Mouse (Mus musculus) ES-E14 (cell line): ENCODE measurements around the gene Acox1. TPM values are rescaled to one million over a fixed set of nuclear protein-coding genes. Genes with fewer than 3 reads are reported as not detected.

Experiments used
- DNase-seq: peaks from one replicate; pipeline ENCODE4 v3.0.0-alpha.2; 2013; ENCODE audit warnings: low read depth, low spot score
- H3K27ac ChIP-seq: 2 replicates; pipeline ENCODE4 v1.5.1; 2012; ENCODE audit warnings: low read depth, mild to moderate bottlenecking, low read length, moderate library complexity, mixed read lengths; ENCODE audit not compliant: poor library complexity, insufficient read depth, severe bottlenecking
- H3K36me3 ChIP-seq: 2 replicates; pipeline ENCODE4 v1.6.1; 2012; ENCODE audit warnings: mild to moderate bottlenecking, low read length, moderate library complexity, mixed read lengths; ENCODE audit not compliant: control insufficient read depth, poor library complexity, insufficient read depth, severe bottlenecking
- H3K4me1 ChIP-seq, 2 experiments: fragments of 150-350 bp in 1 of 2; sonication (generic) in 1 of 2; 2 replicates each; pipeline ENCODE4 v1.6.1; 2012; ENCODE audit warnings: low read length in 2 of 2, mild to moderate bottlenecking in 1 of 2, mixed read lengths in 1 of 2; ENCODE audit not compliant: control insufficient read depth in 2 of 2, insufficient read depth in 2 of 2, poor library complexity in 1 of 2
- H3K4me3 ChIP-seq, 2 experiments: fragments of 150-350 bp in 1 of 2; sonication (generic) in 1 of 2; 2 replicates each; pipeline ENCODE4 v1.5.1; 2012; ENCODE audit warnings: low read length in 2 of 2, low read depth in 1 of 2, mild to moderate bottlenecking in 1 of 2, mixed read lengths in 1 of 2; ENCODE audit not compliant: insufficient read depth in 1 of 2, poor library complexity in 1 of 2, severe bottlenecking in 1 of 2
- H3K9ac ChIP-seq: 2 replicates; pipeline ENCODE4 v1.6.1; 2012; ENCODE audit warnings: low read depth, mild to moderate bottlenecking, low read length, mixed read lengths; ENCODE audit not compliant: poor library complexity, insufficient read depth, severe bottlenecking
- H3K9me3 ChIP-seq: fragments of 150-350 bp; sonication (generic); 2 replicates; pipeline ENCODE4 v1.6.1; 2012; ENCODE audit warnings: low read depth, mild to moderate bottlenecking, low read length; ENCODE audit not compliant: control insufficient read depth, insufficient read depth
- CHD2 ChIP-seq: IDR thresholded peaks from 2 replicates; pipeline ENCODE4 v1.6.1; 2014; ENCODE audit warnings: mild to moderate bottlenecking, low read depth, low read length, inconsistent platforms
- HCFC1 ChIP-seq: IDR thresholded peaks from 2 replicates; pipeline ENCODE4 v1.6.1; 2012; ENCODE audit warnings: low read length, inconsistent platforms, borderline replicate concordance; ENCODE audit not compliant: insufficient read depth
- MAFK ChIP-seq: IDR thresholded peaks from 2 replicates; pipeline ENCODE4 v1.6.1; 2014; ENCODE audit warnings: mild to moderate bottlenecking, low read depth, low read length, inconsistent platforms; ENCODE audit not compliant: insufficient read depth
- ZC3H11A ChIP-seq: IDR thresholded peaks from 2 replicates; pipeline ENCODE4 v1.6.1; 2012; ENCODE audit warnings: low read depth, mild to moderate bottlenecking, inconsistent platforms, low read length, borderline replicate concordance
- ZNF384 ChIP-seq: IDR thresholded peaks from 2 replicates; pipeline ENCODE4 v1.6.1; 2012; ENCODE audit warnings: low read depth, low read length, inconsistent platforms
- in situ Hi-C, 2 experiments: fragments of 600-800 bp; cut with MboI; formaldehyde crosslinking; loops; one replicate each; pipeline ENCODE4 v1.15.1; 2025; ENCODE audit warnings: low sequenced_read_pairs in 2 of 2, inconsistent platforms in 1 of 2; ENCODE audit not compliant: unreplicated experiment in 2 of 2
- total RNA-seq: library from RNA; depleted of rRNA; stranded (reverse); fragments of 300-350 nt; gene quantifications from 2 replicates; pipeline ENCODE4 v1.2.3, GENCODE M21; 2012

Acox1 gene
- total RNA-seq, 1 experiment = 16.5 TPM

DNA sequence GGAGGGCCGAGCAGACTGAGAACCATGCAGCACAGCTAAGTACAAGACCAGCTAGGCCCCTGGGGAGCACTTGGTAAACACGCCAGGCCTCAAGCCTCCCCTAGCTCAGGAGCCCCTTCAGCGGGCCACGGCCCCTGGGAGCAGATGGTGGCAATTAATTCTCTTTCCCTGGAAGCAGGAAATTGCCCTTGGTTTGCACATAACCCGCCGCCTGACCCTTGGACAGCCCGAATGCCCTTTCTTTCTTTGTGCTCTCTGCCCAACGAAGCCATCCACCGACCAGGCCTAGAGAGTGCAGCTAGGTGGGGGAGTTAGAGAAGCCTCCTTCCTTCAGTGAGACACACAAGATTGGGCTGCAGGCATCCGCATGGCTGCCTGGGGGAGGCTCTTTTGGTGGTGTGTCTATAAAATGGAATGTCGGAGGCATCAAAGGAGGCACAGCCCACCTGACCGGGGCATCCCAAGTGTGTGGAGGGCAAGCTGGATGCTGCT lies 42.9 kb upstream of the Acox1 start:
- DNase-seq = no peak
- peaks cover 2 to 12% of the 10 kb centered on the region in 2 experiments; a peak in 1 of 4 replicates for H3K4me1 ChIP-seq

GRCm38 (mm10) chr11:116239797-116240196 lies 41.0 kb upstream of the Acox1 start:
- H3K36me3 ChIP-seq = peaks cover 6% of the 10 kb centered on the region
- no peak overlapping the region for H3K27ac ChIP-seq
- no peak for TF ChIP-seq MAFK
- no peak for TF ChIP-seq HCFC1
- no peak for TF ChIP-seq CHD2
- TF ChIP-seq ZC3H11A = no peak
- TF ChIP-seq ZNF384 = no peak
- in situ Hi-C loops = no loop called here
- no peak for DNase-seq
- H3K4me1 ChIP-seq = peaks cover 0 to 6% of the 10 kb centered on the region in 2 experiments; a peak in 1 of 4 replicates
- no peak overlapping the region for H3K4me3 ChIP-seq
- no peaks in the 10 kb centered on the region for H3K9me3 ChIP-seq
- no peak overlapping the region for H3K9ac ChIP-seq

More for the DNA sequence above, 42.9 kb upstream of the Acox1 start:
- Histone ChIP-seq H3K4me3 (peak overlapping the region in 1 of 2 experiments; percentile 24; a peak in 1 of 4 replicates), H3K27ac (no peak overlapping the region), H3K36me3 (peaks cover 23% of the 10 kb centered on the region), H3K9me3 (no peaks in the 10 kb centered on the region), H3K9ac (peak overlapping the region; percentile 27; the same call in 1 of the 2 replicates)
- no peak for TF ChIP-seq MAFK
- no peak for TF ChIP-seq ZC3H11A
- no peak for TF ChIP-seq ZNF384
- TF ChIP-seq HCFC1 = no peak
- in situ Hi-C loops = no loop called here

- Histone ChIP-seq H3K4me3 (peak within 1 kb of the TSS; percentile 16 to 44; a peak in 3 of 4 replicates), H3K9me3 (no peaks in the 10 kb centered on the region), H3K27ac (no peak within 1 kb of the TSS), H3K9ac (peak within 1 kb of the TSS; percentile 40; the same call in 1 of the 2 replicates), H3K36me3 (no peaks in the 10 kb centered on the region), H3K4me1 (peaks cover 0 to 14% of the 10 kb centered on the region in 2 experiments; a peak in 2 of 4 replicates)
- in situ Hi-C loops = no loop called here
- TF ChIP-seq HCFC1 (no peak), ZC3H11A (no peak), ZNF384 (no peak), MAFK (no peak), CHD2 (no peak)
- DNase-seq = no peak
These were observed 39.0 kb upstream of the Acox1 start, which contains the start of gene Evpl for GRCm38 (mm10) chr11:116237742-116238395. TSS of gene Evpl (minus strand) at chr11:116238077.

DNA sequence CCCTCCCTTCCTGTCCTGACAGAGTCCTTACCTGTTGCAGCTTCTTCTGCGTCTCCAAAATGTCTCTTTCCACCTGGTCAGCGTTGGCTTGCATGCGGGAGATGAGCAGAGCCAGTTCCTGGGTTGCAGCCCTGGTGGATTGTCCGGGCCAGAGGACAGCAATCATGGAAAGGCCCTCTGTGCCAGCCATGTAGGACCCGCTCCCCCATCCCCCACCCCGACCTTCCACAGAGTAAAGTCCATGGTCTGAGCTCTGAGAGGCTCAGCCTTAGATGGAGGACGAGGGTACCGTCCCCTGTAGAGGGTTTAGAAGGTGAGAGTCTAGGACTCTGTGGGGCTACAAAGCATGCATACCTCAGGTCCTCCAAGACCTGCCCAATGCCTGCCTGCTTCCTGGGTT lies 36.1 kb upstream of the Acox1 start:
- Histone ChIP-seq H3K4me3 (no peak overlapping the region), H3K27ac (no peak overlapping the region), H3K36me3 (no peaks in the 10 kb centered on the region), H3K4me1 (peaks cover 0 to 13% of the 10 kb centered on the region in 2 experiments; a peak in 3 of 4 replicates), H3K9me3 (no peaks in the 10 kb centered on the region), H3K9ac (no peak overlapping the region)
- in situ Hi-C loops = no loop called here
- no peak for DNase-seq
- no peak for TF ChIP-seq HCFC1
- TF ChIP-seq CHD2 = no peak
- TF ChIP-seq ZC3H11A = no peak
- TF ChIP-seq MAFK = no peak
- TF ChIP-seq ZNF384 = no peak
